Mouse (Mus musculus): ENCODE measurements around the gene Sox5. TPM values are rescaled to one million over a fixed set of nuclear protein-coding genes. Genes with fewer than 3 reads are reported as not detected.

Sox5 gene
- polyA plus RNA-seq, 1 experiment from 2014 or later, result 34.6 TPM

- Histone ChIP-seq H3K4me3 (ENCODE audit: low read depth, low read length) (no peak overlapping the region), H3K9ac (replicated peaks; ENCODE audit: low read depth, low read length) (no peak overlapping the region), H3K9me3 (ENCODE audit: control insufficient read depth, low read length) (no peaks in the 10 kb centered on the region), H3K27ac (ENCODE audit: low read depth, low read length) (no peak overlapping the region), H3K4me1 (ENCODE audit: control insufficient read depth, insufficient read depth, low read length) (no peaks in the 10 kb centered on the region), H3K27me3 (ENCODE audit: control insufficient read depth, insufficient read depth, low read length) (no peaks in the 10 kb centered on the region), H3K36me3 (ENCODE audit: control insufficient read depth, insufficient read depth, low read length) (no peaks in the 10 kb centered on the region), H3K4me2 (ENCODE audit: low read depth, low read length) (no peak overlapping the region)
- 59% methylated on average over 8 of the region's 8 CpGs for WGBS
- ATAC-seq (ENCODE audit: low read depth), result no peak
Measured at GRCm38 (mm10) chr6:144513761-144514160, 268.0 kb downstream of the Sox5 start.

- no peak overlapping the region for H3K9ac ChIP-seq (replicated peaks; ENCODE audit: low read depth, low read length)
- no peaks in the 10 kb centered on the region for H3K27me3 ChIP-seq (ENCODE audit: control insufficient read depth, insufficient read depth, low read length)
- H3K4me2 ChIP-seq (ENCODE audit: low read depth, low read length), result no peak overlapping the region
- ATAC-seq (ENCODE audit: low read depth), result no peak
- H3K4me3 ChIP-seq (ENCODE audit: low read depth, low read length), result no peak overlapping the region
- H3K4me1 ChIP-seq (ENCODE audit: control insufficient read depth, insufficient read depth, low read length), result no peaks in the 10 kb centered on the region
- 45% methylated on average over 7 of the region's 7 CpGs for WGBS
- H3K9me3 ChIP-seq (ENCODE audit: control insufficient read depth, low read length), result no peaks in the 10 kb centered on the region
- H3K36me3 ChIP-seq (ENCODE audit: control insufficient read depth, insufficient read depth, low read length), result no peaks in the 10 kb centered on the region
- no peak overlapping the region for H3K27ac ChIP-seq (ENCODE audit: low read depth, low read length)
Measured at GRCm38 (mm10) chr6:144511925-144512324, 269.9 kb downstream of the Sox5 start.

GRCm38 (mm10) chr6:144510147-144510546 lies 271.6 kb downstream of the Sox5 start:
- Histone ChIP-seq H3K9me3 (ENCODE audit: control insufficient read depth, low read length) (no peaks in the 10 kb centered on the region), H3K27ac (ENCODE audit: low read depth, low read length) (no peak overlapping the region), H3K4me1 (ENCODE audit: control insufficient read depth, insufficient read depth, low read length) (no peaks in the 10 kb centered on the region), H3K36me3 (ENCODE audit: control insufficient read depth, insufficient read depth, low read length) (no peaks in the 10 kb centered on the region), H3K9ac (replicated peaks; ENCODE audit: low read depth, low read length) (no peak overlapping the region), H3K27me3 (ENCODE audit: control insufficient read depth, insufficient read depth, low read length) (no peaks in the 10 kb centered on the region), H3K4me2 (ENCODE audit: low read depth, low read length) (no peak overlapping the region), H3K4me3 (ENCODE audit: low read depth, low read length) (no peak overlapping the region)
- 93% methylated on average over 6 of the region's 6 CpGs for WGBS
- no peak for ATAC-seq (ENCODE audit: low read depth)

- H3K27ac ChIP-seq (ENCODE audit: low read depth, low read length), result no peak overlapping the region; the same call in 1 of the 2 replicates
- H3K27me3 ChIP-seq (ENCODE audit: control insufficient read depth, insufficient read depth, low read length), result no peaks in the 10 kb centered on the region
- no peaks in the 10 kb centered on the region for H3K36me3 ChIP-seq (ENCODE audit: control insufficient read depth, insufficient read depth, low read length)
- 77% methylated on average over 5 of the region's 5 CpGs for WGBS
- no peaks in the 10 kb centered on the region for H3K4me1 ChIP-seq (ENCODE audit: control insufficient read depth, insufficient read depth, low read length)
- ATAC-seq (ENCODE audit: low read depth), result no peak
- H3K4me3 ChIP-seq (ENCODE audit: low read depth, low read length), result no peak overlapping the region
- H3K9me3 ChIP-seq (ENCODE audit: control insufficient read depth, low read length), result no peaks in the 10 kb centered on the region
- H3K4me2 ChIP-seq (ENCODE audit: low read depth, low read length), result no peak overlapping the region
- no peak overlapping the region for H3K9ac ChIP-seq (replicated peaks; ENCODE audit: low read depth, low read length)
Measured at GRCm38 (mm10) chr6:144504197-144504551, 277.6 kb downstream of the Sox5 start.

GRCm38 (mm10) chr6:144503399-144504196 lies 278.2 kb downstream of the Sox5 start:
- no peaks in the 10 kb centered on the region for H3K27me3 ChIP-seq (ENCODE audit: control insufficient read depth, insufficient read depth, low read length)
- no peak overlapping the region for H3K4me2 ChIP-seq (ENCODE audit: low read depth, low read length)
- ATAC-seq (ENCODE audit: low read depth), result no peak
- H3K36me3 ChIP-seq (ENCODE audit: control insufficient read depth, insufficient read depth, low read length), result no peaks in the 10 kb centered on the region
- H3K27ac ChIP-seq (ENCODE audit: low read depth, low read length), result no peak overlapping the region; the same call in 1 of the 2 replicates
- H3K9me3 ChIP-seq (ENCODE audit: control insufficient read depth, low read length), result no peaks in the 10 kb centered on the region
- no peak overlapping the region for H3K9ac ChIP-seq (replicated peaks; ENCODE audit: low read depth, low read length)
- WGBS, result 41% methylated on average over 11 of the region's 11 CpGs
- no peak overlapping the region for H3K4me3 ChIP-seq (ENCODE audit: low read depth, low read length)
- no peaks in the 10 kb centered on the region for H3K4me1 ChIP-seq (ENCODE audit: control insufficient read depth, insufficient read depth, low read length)

- H3K36me3 ChIP-seq (ENCODE audit: control insufficient read depth, insufficient read depth, low read length), result no peaks in the 10 kb centered on the region
- H3K27ac ChIP-seq (ENCODE audit: low read depth, low read length), result no peak overlapping the region
- no peaks in the 10 kb centered on the region for H3K9me3 ChIP-seq (ENCODE audit: control insufficient read depth, low read length)
- ATAC-seq (ENCODE audit: low read depth), result no peak
- H3K27me3 ChIP-seq (ENCODE audit: control insufficient read depth, insufficient read depth, low read length), result no peaks in the 10 kb centered on the region
- no peak overlapping the region for H3K4me3 ChIP-seq (ENCODE audit: low read depth, low read length)
- WGBS, result 95% methylated on average over 5 of the region's 5 CpGs
- no peaks in the 10 kb centered on the region for H3K4me1 ChIP-seq (ENCODE audit: control insufficient read depth, insufficient read depth, low read length)
- no peak overlapping the region for H3K9ac ChIP-seq (replicated peaks; ENCODE audit: low read depth, low read length)
- no peak overlapping the region for H3K4me2 ChIP-seq (ENCODE audit: low read depth, low read length)
Measured at GRCm38 (mm10) chr6:144501439-144501838, 280.3 kb downstream of the Sox5 start.

- Histone ChIP-seq H3K27ac (ENCODE audit: low read depth, low read length) (no peak overlapping the region), H3K9ac (replicated peaks; ENCODE audit: low read depth, low read length) (no peak overlapping the region), H3K4me2 (ENCODE audit: low read depth, low read length) (no peak overlapping the region), H3K27me3 (ENCODE audit: control insufficient read depth, insufficient read depth, low read length) (no peaks in the 10 kb centered on the region), H3K4me3 (ENCODE audit: low read depth, low read length) (no peak overlapping the region), H3K4me1 (ENCODE audit: control insufficient read depth, insufficient read depth, low read length) (no peaks in the 10 kb centered on the region), H3K36me3 (ENCODE audit: control insufficient read depth, insufficient read depth, low read length) (no peaks in the 10 kb centered on the region), H3K9me3 (ENCODE audit: control insufficient read depth, low read length) (no peaks in the 10 kb centered on the region)
- no peak for ATAC-seq (ENCODE audit: low read depth)
- WGBS, result 95% methylated on average over 5 of the region's 5 CpGs
Measured at GRCm38 (mm10) chr6:144498177-144498576, 283.6 kb downstream of the Sox5 start.

- 0 out of 2 replicates have a peak, but pooled peaks cover 3% of the 10 kb centered on the region for H3K9me3 ChIP-seq (ENCODE audit: control insufficient read depth, low read length)
- H3K27me3 ChIP-seq (ENCODE audit: control insufficient read depth, insufficient read depth, low read length), result no peaks in the 10 kb centered on the region
- H3K36me3 ChIP-seq (ENCODE audit: control insufficient read depth, insufficient read depth, low read length), result no peaks in the 10 kb centered on the region
- H3K4me2 ChIP-seq (ENCODE audit: low read depth, low read length), result no peak overlapping the region
- WGBS, result 81% methylated on average over 11 of the region's 11 CpGs
- no peak overlapping the region for H3K27ac ChIP-seq (ENCODE audit: low read depth, low read length)
- H3K4me3 ChIP-seq (ENCODE audit: low read depth, low read length), result no peak overlapping the region
- H3K9ac ChIP-seq (replicated peaks; ENCODE audit: low read depth, low read length), result no peak overlapping the region
- H3K4me1 ChIP-seq (ENCODE audit: control insufficient read depth, insufficient read depth, low read length), result no peaks in the 10 kb centered on the region
- ATAC-seq (ENCODE audit: low read depth), result no peak
Measured at GRCm38 (mm10) chr6:144491761-144492415, 289.9 kb downstream of the Sox5 start.

- no peak overlapping the region for H3K4me2 ChIP-seq (ENCODE audit: low read depth, low read length)
- H3K36me3 ChIP-seq (ENCODE audit: control insufficient read depth, insufficient read depth, low read length), result no peaks in the 10 kb centered on the region
- WGBS, result 94% methylated on average over 5 of the region's 5 CpGs
- H3K9me3 ChIP-seq (ENCODE audit: control insufficient read depth, low read length), result 0 out of 2 replicates have a peak, but pooled peaks cover 4% of the 10 kb centered on the region
- ATAC-seq (ENCODE audit: low read depth), result no peak
- H3K27ac ChIP-seq (ENCODE audit: low read depth, low read length), result no peak overlapping the region
- H3K4me3 ChIP-seq (ENCODE audit: low read depth, low read length), result no peak overlapping the region
- no peaks in the 10 kb centered on the region for H3K4me1 ChIP-seq (ENCODE audit: control insufficient read depth, insufficient read depth, low read length)
- H3K9ac ChIP-seq (replicated peaks; ENCODE audit: low read depth, low read length), result no peak overlapping the region
- no peaks in the 10 kb centered on the region for H3K27me3 ChIP-seq (ENCODE audit: control insufficient read depth, insufficient read depth, low read length)
Measured at GRCm38 (mm10) chr6:144490896-144491295, 290.9 kb downstream of the Sox5 start.
